8 mouse cellular contexts compared by ENCODE assay signal in the genomic region with DNA sequence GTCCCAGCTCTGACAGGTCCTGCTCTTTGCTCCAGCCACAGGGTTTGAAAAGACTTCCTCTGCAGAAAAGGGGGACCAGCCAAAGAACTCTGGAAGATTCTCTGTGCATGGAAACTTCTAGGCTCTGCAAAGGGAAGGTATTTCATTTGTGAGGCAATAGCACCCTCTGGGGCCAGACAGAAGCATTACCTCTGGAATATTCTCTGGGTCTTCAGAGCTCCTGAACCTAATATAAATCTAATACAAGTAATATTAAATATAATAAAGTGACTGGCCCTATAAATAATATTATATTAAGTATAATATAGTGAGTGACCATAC.
DNase-seq lines count a peak whose midpoint lies in the region; ATAC-seq and TF ChIP-seq lines count a peak whose summit lies in the region.

No protein-coding gene starts in this region.

- no peak overlapping the region for H3K9ac ChIP-seq in forebrain, postnatal 0 days
- no peak overlapping the region for H3K9ac ChIP-seq in hindbrain, embryonic 16.5 days (ENCODE audit: low read depth, low read length)

- ATAC-seq in forebrain, postnatal 0 days = peak; percentile 79
- peak; percentile 58; the same call in 1 of the 2 replicates for ATAC-seq in hindbrain, embryonic 16.5 days
- peak; percentile 79 for ATAC-seq in megakaryocyte progenitor cell, adult 5-6 weeks (replicated peaks; ENCODE audit: poor library complexity)

- no peak overlapping the region for H3K27ac ChIP-seq in forebrain, postnatal 0 days (ENCODE audit: low read depth, low read length)
- H3K27ac ChIP-seq in hindbrain, embryonic 16.5 days (ENCODE audit: low read depth, low read length) = no peak overlapping the region

- no peak overlapping the region for H3K4me3 ChIP-seq in forebrain, postnatal 0 days (ENCODE audit: low read depth, low read length)
- no peak overlapping the region for H3K4me3 ChIP-seq in hindbrain, embryonic 16.5 days (ENCODE audit: low read length)

- peak; percentile 54 for DNase-seq in heart, adult 8-10 months (ENCODE audit: low spot score)
- DNase-seq in heart, adult 11 months = no peak
- DNase-seq in brain, embryonic 14.5 days (ENCODE audit: low read depth) = peak; percentile 79
- DNase-seq in forebrain, postnatal 0 days = peak; percentile 82
- DNase-seq in layer of hippocampus, postnatal 14 days (ENCODE audit: low spot score in 2 of 2) = peak; percentile 59 to 78
- DNase-seq in spleen, postnatal 36 days (ENCODE audit: low spot score in 2 of 2) = peak; percentile 41 to 42

- H3K4me1 ChIP-seq in forebrain, postnatal 0 days (ENCODE audit: insufficient read depth) = no peaks in the 10 kb centered on the region
- no peaks in the 10 kb centered on the region for H3K4me1 ChIP-seq in hindbrain, embryonic 16.5 days (ENCODE audit: control insufficient read depth, insufficient read depth, low read depth, low read length)

- TF ChIP-seq POLR2A in brain, embryonic 14.5 days (IDR thresholded peaks at IDR 0.05; ENCODE audit: borderline replicate concordance, extremely low read depth, insufficient read depth, insufficient read length, poor library complexity, severe bottlenecking) = no peak

- no peaks in the 10 kb centered on the region for H3K9me3 ChIP-seq in forebrain, postnatal 0 days (ENCODE audit: low read length)
- H3K9me3 ChIP-seq in hindbrain, embryonic 16.5 days (ENCODE audit: control insufficient read depth, low read length) = no peaks in the 10 kb centered on the region

- no peaks in the 10 kb centered on the region for H3K36me3 ChIP-seq in forebrain, postnatal 0 days (ENCODE audit: insufficient read depth)
- H3K36me3 ChIP-seq in hindbrain, embryonic 16.5 days (ENCODE audit: control insufficient read depth, insufficient read depth, low read length) = no peaks in the 10 kb centered on the region

- no peak overlapping the region for H3K4me2 ChIP-seq in forebrain, postnatal 0 days (ENCODE audit: low read depth)
- H3K4me2 ChIP-seq in hindbrain, embryonic 16.5 days (ENCODE audit: low read length) = no peak overlapping the region

- no peaks in the 10 kb centered on the region for H3K27me3 ChIP-seq in forebrain, postnatal 0 days (ENCODE audit: insufficient read depth, low read length)
- no peaks in the 10 kb centered on the region for H3K27me3 ChIP-seq in hindbrain, embryonic 16.5 days (replicated peaks; ENCODE audit: control insufficient read depth, insufficient read depth, low read length)

- peak; percentile 72; the same call in 1 of the 2 replicates for TF ChIP-seq CTCF in brain, embryonic 14.5 days (IDR thresholded peaks at IDR 0.05; ENCODE audit: borderline replicate concordance, extremely low read depth, insufficient read depth, insufficient read length)
- TF ChIP-seq CTCF in forebrain, postnatal 0 days (IDR thresholded peaks at IDR 0.05; ENCODE audit: low read depth) = peak; percentile 78
